Mouse (Mus musculus) urinary bladder, postnatal 25 days (tissue): ENCODE results near the gene Tbx5.

ENCODE experiments used
- DNase-seq: peaks from one replicate; pipeline ENCODE4 v3.0.0; 2022; ENCODE audit warnings: low spot score

Gene Tbx5

DNA sequence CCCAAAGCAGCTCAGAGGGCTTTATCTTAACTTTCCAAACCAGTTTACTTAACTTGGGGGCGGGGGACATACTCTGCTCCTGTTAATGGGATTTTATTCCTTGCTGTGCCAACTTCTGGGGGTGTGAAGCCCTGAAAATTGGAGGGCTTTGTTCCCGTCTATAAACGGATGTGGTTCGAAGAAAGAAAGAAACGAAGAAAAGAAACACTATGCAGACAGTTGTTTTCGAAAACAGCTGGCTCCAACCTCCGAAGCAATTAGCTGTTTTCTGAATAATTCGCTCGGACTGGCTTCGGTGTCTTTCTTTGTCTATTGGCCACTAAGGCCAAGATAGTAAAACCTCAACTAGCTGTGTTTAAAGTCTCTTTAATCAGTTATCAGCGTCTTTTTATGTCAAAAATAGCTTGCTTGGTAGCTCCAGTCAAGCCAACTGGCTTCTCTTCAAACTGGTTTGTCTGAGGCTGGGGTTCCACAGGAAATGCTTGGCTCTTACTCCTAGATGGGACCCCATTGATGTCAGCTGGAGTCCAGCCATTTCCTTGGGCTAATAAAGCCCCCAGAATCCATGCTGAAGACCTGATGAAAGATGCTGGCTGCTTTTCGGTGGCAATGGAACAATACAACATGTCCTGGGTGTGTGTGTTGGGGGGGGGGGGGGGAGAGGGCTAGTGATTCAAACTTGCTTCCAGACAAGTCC is 21.3 kb upstream of the Tbx5 start:
- no peak for DNase-seq

DNA sequence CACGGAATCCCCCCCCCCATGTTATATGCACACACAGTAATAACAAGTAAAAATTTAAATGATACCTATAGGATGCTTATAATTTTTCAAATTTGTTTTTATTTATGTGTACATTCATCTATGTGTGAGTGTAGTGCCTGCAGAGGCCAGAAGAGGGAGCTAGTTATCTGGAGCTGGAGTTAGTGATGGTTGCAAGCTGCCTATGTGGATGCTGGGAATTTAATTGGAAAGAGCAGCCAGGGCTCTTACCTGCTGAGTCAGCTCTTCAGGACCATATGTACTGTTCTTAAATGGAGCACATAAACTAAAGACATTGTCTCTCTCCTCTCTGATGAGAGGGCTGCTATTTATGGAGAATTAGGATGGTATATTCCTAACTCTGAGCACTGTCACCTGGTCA is 17.2 kb upstream of the Tbx5 start:
- no peak for DNase-seq

DNA sequence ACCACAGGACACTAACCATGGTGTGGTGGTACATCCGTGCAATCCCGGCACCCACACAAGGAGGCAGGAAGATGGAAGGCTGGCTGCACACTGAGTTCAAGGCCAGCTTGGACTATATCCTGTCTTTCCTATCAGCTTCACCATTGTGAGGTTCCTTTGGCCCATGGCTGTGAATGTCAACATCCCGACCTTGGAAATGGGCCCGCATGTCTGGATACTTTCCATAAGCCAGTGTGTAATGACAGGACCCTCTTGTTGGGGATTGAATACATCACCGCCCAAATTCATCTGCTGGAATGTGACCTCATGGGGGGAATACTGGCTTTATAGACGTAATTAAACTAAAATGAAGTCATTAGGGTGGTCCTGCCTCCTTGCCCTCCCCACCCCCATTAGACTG is 12.0 kb upstream of the Tbx5 start:
- no peak for DNase-seq

DNA sequence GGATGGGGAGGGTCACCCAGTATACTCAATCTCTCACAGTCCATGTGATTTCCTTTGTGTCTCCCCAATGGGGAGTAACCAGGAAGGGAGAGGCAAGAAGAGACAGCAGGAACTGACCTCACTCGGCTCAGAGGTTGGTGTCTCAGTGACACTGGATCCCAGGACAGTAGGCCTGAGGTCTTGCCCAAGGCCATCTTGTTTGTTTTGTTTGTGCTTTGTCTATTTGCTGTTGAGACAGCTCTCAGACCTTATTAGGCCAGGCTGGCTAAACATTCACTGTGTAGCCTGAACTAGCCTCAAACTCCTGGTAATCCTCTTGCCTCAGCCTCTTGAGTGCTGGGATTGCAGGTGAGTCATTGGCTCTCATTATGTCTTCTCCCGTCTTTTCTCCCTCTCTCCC is 11.0 kb upstream of the Tbx5 start:
- no peak for DNase-seq

DNA sequence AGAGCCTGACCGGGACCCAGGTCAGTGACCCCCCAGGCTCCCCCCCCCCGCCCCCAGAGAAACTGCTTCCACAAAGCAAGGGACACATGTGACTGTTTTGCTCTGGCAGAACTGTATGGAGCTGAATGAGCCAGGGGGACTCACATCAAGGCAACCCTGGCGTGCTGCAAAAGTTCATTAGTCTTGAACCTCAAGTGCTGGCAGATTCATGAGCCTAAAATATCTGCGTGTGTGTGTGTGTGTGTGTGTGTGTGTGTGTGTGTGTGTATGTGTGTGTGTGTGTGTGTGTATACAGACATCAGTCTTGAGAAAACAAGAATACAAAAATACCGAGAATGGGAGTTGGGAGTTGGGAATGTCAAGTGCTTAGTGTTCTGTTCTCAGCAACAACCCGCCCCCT is 5.1 kb upstream of the Tbx5 start:
- DNase-seq = no peak

DNA sequence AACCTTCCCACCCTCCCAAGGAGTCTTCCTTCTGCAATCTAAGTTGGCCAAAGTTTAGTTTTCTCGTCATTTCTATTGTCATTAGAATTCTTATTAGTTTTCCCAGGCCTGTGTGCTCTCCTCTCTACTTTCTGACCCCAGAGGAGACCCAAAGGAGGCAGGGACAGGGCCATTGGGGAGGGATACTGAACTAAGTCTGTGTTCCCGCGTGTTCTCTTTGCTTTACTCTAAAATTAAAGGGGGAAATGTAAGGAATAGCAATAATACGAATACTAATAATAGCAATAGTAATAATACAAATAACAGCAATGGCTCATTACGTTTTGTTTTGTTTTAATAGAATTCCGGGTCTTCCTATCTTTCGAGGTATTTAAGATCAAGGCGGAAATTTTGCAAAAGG is 1.9 kb upstream of the Tbx5 start:
- no peak for DNase-seq

DNA sequence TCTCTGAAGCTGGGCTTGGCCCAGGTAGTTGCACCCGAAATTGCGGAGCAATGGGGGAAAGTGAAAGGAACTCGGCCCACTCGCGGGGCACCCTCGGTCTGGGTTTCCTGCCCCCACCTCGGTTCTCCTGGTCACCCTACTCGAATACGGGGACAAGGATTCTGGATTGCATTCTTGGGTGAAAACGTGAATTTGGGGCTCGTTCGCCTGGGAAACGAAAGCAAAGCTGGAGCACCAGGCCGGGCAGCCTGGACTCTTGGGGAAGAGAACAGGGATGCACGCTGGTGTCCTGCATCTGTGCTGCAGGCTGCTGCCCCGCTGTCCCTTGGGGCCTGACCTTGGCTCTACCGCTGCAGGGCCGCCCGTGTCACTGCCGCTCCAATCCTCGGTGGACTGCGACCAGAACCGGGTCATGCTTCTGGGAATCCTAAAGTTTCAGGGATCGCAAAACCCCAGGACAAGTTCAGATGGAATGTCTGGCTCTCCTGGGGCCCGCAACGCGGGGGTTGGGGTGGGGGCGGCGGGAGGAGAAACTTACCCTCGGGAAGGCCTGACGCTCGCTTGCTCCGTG is 1.2 kb upstream of the Tbx5 start:
- peak; percentile 13 for DNase-seq

DNA sequence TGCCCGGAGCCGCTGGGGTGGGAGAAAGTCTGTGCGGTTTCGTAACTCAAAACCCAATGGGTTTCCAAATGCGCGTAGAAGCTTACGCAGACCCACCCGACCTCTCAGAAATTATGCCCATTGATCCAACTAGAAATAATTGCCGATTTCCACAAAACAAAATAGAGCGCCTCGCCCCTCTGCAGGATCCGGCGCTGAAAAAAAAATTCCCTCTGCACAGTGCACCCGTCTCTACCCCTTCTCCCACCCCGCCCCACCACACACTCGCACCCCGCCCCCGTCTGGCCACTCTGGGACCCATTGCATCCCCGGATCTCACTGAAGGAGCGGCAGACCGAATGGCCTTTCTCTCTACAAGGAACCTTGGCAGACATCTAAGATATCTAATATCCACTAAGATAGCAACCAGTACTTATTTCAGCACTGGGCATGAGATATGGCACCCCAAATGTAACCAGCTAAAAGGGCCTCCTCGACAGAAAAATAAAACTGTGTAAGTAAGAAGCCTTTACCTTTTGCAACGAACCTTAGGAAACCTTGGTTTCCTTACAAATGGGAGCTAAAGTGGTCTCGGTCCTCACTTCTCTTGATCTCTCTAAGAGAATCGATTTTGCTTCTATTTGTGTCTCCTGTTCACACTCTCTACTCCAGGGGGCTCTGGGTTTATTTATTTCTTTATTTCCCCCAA is 533 bp upstream of the Tbx5 start:
- DNase-seq = no peak

DNA sequence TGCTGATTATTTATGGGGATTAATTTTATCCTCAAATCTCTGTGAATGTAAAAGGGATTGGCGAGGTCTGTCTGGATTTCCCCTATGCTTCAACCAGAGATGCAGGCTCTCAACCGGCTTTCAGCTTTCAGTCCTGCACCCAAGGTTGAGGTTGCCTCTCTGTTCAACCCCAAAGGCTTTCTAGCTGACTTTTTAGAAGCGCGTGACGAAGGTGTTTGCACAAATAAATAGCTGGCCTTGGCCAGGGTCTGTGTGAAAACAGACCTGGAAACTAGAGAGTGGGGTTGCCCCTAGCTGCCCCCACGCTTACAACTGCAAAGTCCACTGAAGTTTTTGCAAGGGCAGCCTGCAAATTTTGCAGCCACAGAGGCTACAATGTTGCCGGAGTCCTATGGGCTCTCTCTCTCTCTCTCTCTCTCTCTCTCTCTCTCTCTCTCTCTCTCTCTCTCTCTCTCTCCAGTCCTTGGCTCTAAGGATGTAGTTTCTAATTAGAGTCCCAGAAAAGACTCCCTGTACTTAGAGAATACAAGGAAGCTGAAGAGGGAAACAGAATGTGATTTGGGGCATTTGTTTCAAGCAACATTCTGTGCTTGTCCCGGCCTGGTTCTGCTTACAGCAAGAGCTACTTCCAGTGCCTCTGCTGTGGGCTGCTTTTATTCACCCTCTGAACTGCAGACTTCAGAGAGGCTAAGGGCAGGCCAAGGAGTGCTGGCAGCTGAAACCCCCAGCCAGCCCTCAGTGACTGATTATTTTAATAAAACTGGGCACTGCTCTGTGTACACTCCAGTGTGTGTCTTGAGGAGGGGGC is 959 bp downstream of the Tbx5 start:
- no peak for DNase-seq

DNA sequence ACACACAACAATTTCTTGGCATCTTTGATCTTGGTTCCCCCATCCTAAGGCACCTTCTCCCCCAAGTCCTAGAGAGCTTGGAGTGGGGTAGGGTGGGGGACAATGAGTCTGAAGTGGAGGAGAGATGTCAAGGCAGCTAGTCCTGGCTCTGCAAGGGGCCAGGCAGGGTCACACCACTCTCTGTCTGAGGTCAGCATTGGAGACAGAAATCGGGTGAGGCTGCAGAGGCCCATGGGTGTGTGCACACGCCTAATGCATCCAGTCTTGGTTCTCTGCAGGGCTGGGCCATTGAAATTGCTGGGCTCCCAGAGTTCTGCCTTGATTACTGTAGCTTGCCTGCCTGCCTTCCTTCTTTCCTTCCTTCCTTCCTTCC is 1.5 kb downstream of the Tbx5 start:
- DNase-seq = no peak

DNA sequence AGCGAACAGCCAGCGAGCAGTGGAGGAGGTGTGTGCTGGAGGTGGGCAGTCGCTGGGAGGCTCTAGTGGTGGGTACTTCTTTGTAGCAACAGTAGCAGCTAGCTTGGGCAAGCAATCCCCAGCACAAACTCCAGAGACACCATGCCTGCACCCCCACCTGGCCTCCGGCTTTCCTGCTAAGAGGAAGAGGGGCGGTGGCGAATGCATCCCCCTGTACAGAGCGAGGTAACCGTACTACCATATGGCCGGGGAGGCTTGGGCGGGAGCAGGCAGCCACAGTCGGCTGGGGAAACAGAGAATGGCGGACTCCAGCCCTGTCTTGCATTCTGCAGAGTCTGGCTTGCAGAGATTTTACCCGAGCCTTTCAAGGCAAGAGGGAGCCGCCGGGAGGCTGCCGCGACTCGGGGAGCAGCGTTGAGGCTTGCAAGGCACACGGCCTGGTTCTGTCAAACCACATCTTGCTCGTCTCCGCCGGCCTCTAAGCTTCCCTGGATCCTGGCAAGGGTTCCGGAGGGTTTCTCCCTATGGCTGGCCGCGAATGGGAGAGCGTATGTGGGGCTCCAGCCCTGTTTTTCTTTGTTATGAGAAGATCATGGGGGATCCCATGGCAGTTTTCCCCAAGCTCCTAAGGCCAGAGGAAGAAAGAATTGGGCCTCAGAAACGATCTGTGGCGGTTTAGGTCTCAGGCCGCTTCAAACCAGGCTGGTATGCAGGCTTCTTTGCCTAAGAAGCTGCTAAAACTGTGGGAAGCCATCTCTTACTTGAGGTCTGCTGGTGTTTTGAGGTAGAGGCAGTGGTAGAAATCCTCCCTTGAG is 2.8 kb downstream of the Tbx5 start:
- peak; percentile 9 for DNase-seq

DNA sequence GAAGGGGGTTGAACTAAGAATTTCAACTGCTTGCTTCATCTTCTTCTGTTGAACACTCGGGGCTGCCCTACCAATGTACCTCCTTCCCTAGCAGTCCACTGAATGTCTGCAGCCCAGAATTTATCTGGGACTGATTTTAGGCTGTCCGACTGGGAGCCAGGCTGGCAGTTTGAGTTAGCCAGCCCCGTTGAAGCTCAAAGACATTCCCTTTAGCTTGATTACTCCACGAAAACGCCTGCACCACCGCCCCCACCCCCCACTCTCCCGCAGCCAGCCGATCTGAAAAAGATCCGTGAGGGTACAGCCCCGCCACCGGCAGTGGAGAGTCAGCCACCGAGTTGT is 3.4 kb downstream of the Tbx5 start:
- DNase-seq = no peak

DNA sequence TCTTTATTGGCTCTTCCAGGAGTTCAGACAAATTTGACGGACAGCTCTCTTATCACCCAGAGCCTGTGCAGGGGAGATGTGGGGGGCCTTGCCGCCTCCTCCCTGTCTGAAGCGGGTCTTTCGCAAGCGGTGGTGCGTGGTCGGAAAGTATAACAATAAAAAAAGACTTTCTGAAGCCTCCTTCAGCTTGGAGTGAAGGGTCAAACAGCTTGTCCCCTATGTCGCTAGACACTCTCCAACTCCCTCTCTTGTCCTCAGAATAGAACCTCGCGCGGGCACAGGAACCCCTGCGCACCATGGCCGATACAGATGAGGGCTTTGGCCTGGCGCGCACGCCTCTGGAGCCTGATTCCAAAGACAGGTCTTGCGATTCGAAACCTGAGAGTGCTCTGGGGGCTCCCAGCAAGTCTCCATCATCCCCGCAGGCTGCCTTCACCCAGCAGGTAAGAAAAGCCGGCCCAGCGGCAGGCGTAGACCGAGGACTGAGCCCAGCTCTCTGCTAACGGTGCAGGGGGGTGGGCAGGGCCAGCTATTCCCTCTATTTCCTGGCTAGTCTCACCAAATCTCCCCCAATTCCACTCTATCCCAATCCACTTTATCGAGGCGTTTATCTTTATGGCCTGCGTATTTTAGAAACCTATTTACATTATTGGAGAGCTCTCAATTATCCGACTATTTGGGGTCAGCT is 4.3 kb downstream of the Tbx5 start:
- DNase-seq = no peak

DNA sequence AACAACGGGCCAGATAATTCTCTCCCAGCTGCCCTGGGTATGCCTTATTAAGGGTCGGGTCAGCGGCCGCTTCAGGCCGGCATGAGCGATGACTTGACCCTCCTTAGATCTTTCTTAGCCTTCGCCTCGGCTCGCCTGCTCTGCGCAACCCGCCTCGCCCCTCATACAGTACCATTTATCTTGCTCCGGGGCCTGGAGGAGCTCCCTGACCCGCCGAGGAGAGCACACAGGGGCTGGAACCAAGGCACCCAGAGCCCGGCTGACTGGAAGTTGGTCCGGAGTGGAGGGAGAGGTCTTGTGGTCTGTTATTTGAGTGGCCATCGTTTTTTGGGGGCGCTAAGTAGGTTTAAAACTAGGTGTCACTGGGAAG is 4.8 kb downstream of the Tbx5 start:
- no peak for DNase-seq

DNA sequence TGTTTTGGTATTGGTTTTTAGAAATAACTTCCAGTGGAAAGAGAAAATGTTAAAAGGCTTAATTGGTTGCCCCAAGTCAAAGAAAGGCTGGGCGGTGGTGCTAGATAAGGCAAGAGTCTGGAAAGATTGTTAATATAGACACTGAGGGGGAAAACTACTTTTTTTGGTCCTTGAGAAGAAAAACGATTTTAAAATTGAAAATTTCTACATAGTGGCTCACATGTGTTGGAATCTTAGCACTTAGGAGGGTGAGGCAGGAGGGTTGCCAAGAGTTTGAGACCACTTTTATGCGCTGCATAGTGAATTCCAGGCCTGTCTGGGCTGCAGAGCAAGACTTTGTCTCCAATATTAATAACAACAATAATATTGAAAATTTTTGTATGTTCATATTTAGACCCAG is 5.4 kb downstream of the Tbx5 start:
- no peak for DNase-seq

DNA sequence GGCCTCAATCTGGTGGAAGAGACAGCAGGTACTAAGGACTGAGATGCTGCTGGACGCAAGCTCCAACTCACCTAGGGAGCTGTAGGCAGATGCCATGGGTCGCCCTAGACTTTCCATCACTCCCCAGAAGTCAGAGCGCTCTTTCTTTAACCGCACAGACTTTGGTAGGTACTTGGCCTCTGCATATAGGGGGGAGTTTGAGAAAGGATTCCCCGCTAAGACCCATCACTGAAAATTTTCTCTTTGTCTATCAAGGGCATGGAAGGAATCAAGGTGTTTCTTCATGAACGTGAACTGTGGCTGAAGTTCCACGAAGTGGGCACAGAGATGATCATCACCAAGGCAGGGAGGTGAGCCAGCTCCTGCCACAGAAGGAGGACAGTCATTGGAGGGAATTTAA is 6.0 kb downstream of the Tbx5 start:
- DNase-seq = no peak

DNA sequence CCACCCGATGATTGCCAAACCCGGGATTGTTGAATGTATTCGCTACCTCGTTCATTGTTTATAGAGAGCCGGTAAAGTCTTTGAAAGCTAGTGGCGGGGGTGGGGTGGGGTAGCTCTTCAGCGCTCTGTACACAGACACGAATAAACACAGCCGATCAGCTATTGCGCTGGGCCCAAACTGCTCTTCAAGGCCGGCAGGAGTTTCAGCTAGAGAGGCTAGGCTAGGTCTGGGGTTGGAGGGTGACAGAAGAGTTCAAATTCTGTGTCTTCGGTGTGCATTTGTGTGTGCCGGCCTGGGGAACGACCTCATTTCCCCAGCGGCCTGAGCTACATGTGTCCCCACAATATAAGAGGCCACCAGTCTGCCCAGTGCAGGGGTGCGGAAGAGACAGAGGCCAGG is 6.7 kb downstream of the Tbx5 start:
- DNase-seq = no peak

DNA sequence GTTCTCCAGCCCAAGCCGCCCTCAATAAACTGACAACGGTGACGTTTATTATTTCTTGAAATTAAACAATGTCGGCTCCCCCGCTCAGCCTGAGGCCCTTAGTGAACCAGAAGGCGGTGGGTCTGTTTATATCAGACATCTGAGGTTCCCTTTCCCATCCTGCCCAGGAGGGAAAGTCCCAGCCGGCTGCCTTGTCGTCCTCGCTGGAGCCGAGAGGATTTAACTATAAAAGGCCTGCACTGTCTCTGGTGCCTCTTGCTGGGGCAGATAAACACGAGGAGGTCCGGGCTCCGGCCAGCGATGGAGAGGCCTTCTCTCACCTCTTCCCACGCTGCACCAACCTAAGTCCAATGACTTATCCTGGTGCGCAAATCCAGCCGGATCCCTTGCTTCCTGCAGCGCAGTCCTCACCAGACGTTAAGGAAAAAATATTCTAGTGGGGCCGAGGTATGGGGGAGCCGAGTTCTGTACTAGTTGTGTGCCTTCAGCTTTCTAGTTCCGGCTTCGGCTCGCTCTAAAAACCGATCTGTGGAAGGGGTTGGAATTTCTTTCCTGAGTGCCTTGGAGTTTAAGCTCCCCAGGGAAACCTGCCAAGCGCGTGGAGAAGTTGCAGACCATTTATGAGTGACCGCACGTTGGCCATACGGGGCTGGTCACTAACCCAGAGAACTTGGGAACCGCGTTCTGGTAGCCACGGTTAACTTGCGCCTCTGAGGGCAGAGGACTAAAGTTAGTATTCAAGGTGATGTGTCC is 7.3 kb downstream of the Tbx5 start:
- no peak for DNase-seq

DNA sequence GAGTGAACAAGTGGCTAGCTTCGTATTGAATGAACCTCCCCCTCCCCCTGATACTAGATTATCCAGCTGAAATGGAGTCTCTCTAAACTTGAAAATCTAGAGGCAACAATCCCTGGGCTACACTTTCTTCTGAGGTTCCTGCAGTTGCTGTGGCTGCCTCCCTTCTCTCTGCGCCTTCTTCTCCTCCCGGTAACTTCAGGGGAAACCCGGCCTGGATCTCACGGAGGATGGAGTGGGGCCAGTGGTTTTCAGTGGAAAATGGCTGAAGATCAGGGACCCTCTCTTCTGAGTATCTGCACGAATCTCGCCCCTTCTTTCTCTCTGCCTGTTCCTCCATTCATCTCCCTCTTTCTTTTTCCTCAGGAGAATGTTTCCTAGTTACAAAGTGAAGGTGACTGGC is 7.9 kb downstream of the Tbx5 start:
- DNase-seq = no peak

DNA sequence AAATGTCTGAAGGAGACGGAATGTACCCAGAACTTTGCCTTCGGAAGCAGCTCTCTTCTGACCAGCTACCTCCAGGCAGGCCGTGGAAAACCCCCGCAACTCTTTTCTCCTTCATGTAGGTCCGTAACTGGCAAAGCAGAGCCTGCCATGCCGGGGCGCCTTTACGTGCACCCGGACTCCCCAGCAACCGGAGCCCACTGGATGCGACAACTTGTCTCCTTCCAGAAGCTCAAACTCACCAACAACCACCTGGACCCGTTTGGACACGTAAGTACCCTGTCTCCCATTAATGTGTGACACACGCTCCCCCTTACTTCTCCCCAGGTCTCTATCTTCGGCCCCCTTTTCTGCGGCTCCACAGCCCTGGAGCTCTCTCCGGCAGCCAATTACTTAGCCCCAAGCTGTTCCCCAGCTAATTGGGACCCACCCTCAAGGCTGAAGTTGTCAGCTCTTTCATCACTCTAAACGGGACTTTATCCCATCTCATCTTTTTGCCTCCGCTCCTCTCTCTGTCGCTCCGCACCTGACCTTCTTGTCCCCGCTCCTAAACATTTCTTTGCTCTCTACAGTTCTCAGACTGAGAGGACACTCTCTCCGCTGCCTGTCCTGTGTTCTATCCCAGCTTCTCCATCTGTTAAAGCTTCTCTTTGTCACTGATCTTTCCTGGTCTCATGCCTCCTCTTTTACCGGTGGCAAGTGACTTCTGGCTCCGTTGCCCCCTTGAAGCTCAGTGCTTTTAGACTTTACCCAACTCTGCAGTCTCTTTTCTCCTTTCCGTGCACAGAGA is 9.4 kb downstream of the Tbx5 start:
- no peak for DNase-seq
